Mouse (Mus musculus) hindbrain, postnatal 0 days (tissue): ENCODE results near the gene Fanci. TPM values are rescaled to one million over a fixed set of nuclear protein-coding genes. Genes with fewer than 3 reads are reported as not detected.

ENCODE experiments used
- ATAC-seq: fragments of 200-750 bp; cut with Nextera tagmentation; 2 replicates; pipeline ENCODE4 v1.8.0; 2017; ENCODE audit warnings: mild to moderate bottlenecking, moderate TSS enrichment, moderate library complexity
- DNase-seq: peaks from one replicate; pipeline ENCODE4 v3.0.0-alpha.2; 2015; ENCODE audit warnings: low spot score
- H3K27ac ChIP-seq: fragments of 300-500 bp; sonication (generic); 2 replicates; pipeline ENCODE4 v1.5.1; 2014; ENCODE audit warnings: mild to moderate bottlenecking
- H3K27me3 ChIP-seq: fragments of 300-500 bp; sonication (generic); 2 replicates; pipeline ENCODE4 v1.6.1; 2014; ENCODE audit warnings: low read length, mixed read lengths; ENCODE audit not compliant: insufficient read depth
- H3K36me3 ChIP-seq: fragments of 300-500 bp; sonication (generic); 2 replicates; pipeline ENCODE4 v1.6.1; 2014; ENCODE audit warnings: low read length, mixed read lengths; ENCODE audit not compliant: insufficient read depth
- H3K4me1 ChIP-seq: fragments of 300-500 bp; sonication (generic); 2 replicates; pipeline ENCODE4 v1.6.1; 2014; ENCODE audit warnings: antibody characterized with exemption, low read length, mixed read lengths; ENCODE audit not compliant: insufficient read depth
- H3K4me2 ChIP-seq: fragments of 300-500 bp; sonication (generic); 2 replicates; pipeline ENCODE4 v1.6.1; 2014; ENCODE audit warnings: low read depth, mild to moderate bottlenecking, low read length, moderate library complexity, mixed read lengths
- H3K4me3 ChIP-seq: fragments of 300-500 bp; sonication (generic); 2 replicates; pipeline ENCODE4 v1.5.1; 2014; ENCODE audit warnings: low read length
- H3K9ac ChIP-seq: fragments of 300-500 bp; sonication (generic); replicated peaks from 2 replicates; pipeline ENCODE4 v1.6.1; 2014; ENCODE audit warnings: mild to moderate bottlenecking, low read length, moderate library complexity, mixed read lengths
- H3K9me3 ChIP-seq: fragments of 300-500 bp; sonication (generic); 2 replicates; pipeline ENCODE4 v1.6.1; 2016; ENCODE audit warnings: low read length, mixed read lengths
- CTCF ChIP-seq: IDR thresholded peaks from 2 replicates; pipeline ENCODE4 v1.5.1; 2016; ENCODE audit warnings: antibody characterized with exemption, control low read depth, low read depth
- WGBS: fragments of 180-500 bp; shearing (Covaris S2); extraction: QIAGEN DNeasy Blood & Tissue Kit; methylation state at CpG from one replicate; pipeline ENCODE4 v1.1.7; 2014; 5-methylcytosine and 5-hydroxymethylcytosine counted together
- polyA plus RNA-seq: library from polyadenylated mRNA; unstranded; fragments of >200 nt; fragmentation: Nextera tagmentation; extraction: Ambion mirVana; gene quantifications from 2 replicates; pipeline ENCODE4 v1.2.1, GENCODE M21; 2015
- total RNA-seq: library from RNA; depleted of rRNA; stranded (reverse); fragments of >200 nt; gene quantifications from 2 replicates; pipeline ENCODE4 v1.2.3, GENCODE M21; 2014

The Fanci gene
- total and polyA plus RNA-seq, 2 experiments from 2014 or later, result 2.4 to 2.9 TPM

DNA sequence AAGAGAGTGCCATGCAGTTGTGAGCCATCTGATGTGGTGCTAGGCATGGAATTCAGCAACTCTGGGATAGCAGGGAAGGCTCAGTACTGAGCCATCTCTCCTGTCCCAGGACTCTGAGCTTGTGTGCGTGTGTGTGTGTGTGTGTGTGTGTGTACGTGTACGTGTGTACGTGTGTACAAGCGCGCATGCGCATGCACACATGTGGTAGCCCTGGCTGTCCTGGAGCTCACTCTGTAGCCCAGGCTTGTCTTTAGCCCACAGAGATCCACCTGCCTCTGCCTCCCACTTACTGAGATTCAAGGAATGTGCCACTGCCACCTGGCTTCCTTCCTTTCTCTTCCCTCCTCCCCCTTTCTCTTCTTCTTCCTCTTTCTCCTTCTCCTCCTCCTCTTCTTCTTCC, 2.2 kb downstream of the Fanci start:
- 96% methylated on average over 7 of the region's 7 CpGs for WGBS

GRCm38 (mm10) chr7:79394666-79395065, 2.9 kb downstream of the Fanci start:
- Histone ChIP-seq H3K4me1 (0 out of 2 replicates have a peak, but pooled peaks cover 7% of the 10 kb centered on the region), H3K9ac (no peak overlapping the region), H3K9me3 (no peaks in the 10 kb centered on the region), H3K36me3 (no peaks in the 10 kb centered on the region), H3K27me3 (no peaks in the 10 kb centered on the region), H3K4me2 (no peak overlapping the region), H3K4me3 (no peak overlapping the region), H3K27ac (no peak overlapping the region)
- no peak for DNase-seq
- no peak for TF ChIP-seq CTCF
- no peak for ATAC-seq
- WGBS, result 67% methylated on average over 7 of the region's 7 CpGs

More for the DNA sequence above, 2.2 kb downstream of the Fanci start:
- Histone ChIP-seq H3K4me3 (no peak overlapping the region), H3K27ac (no peak overlapping the region), H3K4me2 (no peak overlapping the region), H3K4me1 (0 out of 2 replicates have a peak, but pooled peaks cover 7% of the 10 kb centered on the region), H3K9me3 (no peaks in the 10 kb centered on the region), H3K36me3 (no peaks in the 10 kb centered on the region), H3K27me3 (no peaks in the 10 kb centered on the region), H3K9ac (no peak overlapping the region)
- no peak for ATAC-seq
- TF ChIP-seq CTCF, result no peak
- no peak for DNase-seq

DNA sequence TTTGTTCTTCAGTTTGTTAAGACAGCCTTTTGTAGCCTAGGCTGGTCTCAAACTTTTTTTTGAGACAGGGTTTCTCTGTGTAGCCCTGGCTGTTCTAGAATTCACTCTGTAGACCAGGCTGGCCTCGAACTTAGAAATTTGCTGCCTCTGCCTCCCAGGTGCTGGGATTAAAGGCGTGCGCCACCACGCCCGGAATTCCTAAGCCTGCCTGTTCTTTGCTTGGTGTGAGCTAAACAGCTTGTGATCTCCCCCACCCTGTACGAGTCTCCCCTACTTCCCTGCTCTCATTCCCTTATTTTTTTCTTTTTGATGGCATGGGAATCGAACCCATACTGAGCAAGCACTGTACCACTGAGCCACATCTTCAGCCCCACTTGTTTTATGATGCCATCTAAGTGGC, 3.5 kb downstream of the Fanci start:
- ATAC-seq, result no peak
- no peak for DNase-seq
- no peaks in the 10 kb centered on the region for H3K36me3 ChIP-seq
- no peak overlapping the region for H3K9ac ChIP-seq
- no peak overlapping the region for H3K4me3 ChIP-seq
- no peak overlapping the region for H3K4me2 ChIP-seq
- no peak for TF ChIP-seq CTCF
- H3K27ac ChIP-seq, result no peak overlapping the region
- H3K9me3 ChIP-seq, result no peaks in the 10 kb centered on the region
- H3K27me3 ChIP-seq, result no peaks in the 10 kb centered on the region
- 0 out of 2 replicates have a peak, but pooled peaks cover 7% of the 10 kb centered on the region for H3K4me1 ChIP-seq
- 88% methylated on average over 7 of the region's 7 CpGs for WGBS

DNA sequence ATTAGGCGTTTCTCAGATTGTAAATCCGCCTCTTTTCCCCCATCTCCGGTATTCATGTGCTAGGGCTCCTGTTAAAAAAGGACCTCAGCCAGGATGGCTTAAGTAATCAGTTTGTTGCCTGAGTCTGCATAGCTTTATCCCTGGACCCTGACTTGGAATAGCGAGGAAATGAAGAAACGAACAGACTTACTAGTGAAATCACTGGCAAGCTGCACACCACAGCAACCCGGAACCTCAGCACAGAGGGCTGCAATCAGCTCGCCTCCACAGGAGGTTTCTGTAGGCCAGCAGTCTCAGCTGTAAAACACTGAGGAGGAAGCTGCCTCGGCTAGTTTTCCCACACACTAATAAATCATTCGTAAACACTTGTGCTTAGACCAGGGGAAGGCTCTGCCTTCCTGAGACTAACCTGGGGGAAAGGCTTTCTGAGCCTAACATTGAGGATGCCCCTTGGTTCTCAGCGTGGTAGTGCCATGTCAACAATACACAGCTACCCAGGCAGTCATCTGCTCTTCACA, 5.8 kb downstream of the Fanci start:
- Histone ChIP-seq H3K9ac (no peak overlapping the region), H3K9me3 (no peaks in the 10 kb centered on the region), H3K4me2 (no peak overlapping the region), H3K4me3 (no peak overlapping the region), H3K36me3 (no peaks in the 10 kb centered on the region), H3K27ac (no peak overlapping the region), H3K4me1 (0 out of 2 replicates have a peak, but pooled peaks cover 2% of the 10 kb centered on the region), H3K27me3 (no peaks in the 10 kb centered on the region)
- no peak for ATAC-seq
- 85% methylated on average over 10 of the region's 10 CpGs for WGBS
- TF ChIP-seq CTCF, result no peak
- no peak for DNase-seq

- TF ChIP-seq CTCF, result no peak
- 92% methylated on average over 8 of the region's 8 CpGs for WGBS
- H3K9ac ChIP-seq, result no peak overlapping the region
- DNase-seq (no peak), ATAC-seq (no peak)
- H3K4me3 ChIP-seq, result no peak overlapping the region
- H3K4me1 ChIP-seq, result no peaks in the 10 kb centered on the region
- H3K27me3 ChIP-seq, result no peaks in the 10 kb centered on the region
- H3K4me2 ChIP-seq, result no peak overlapping the region
- H3K27ac ChIP-seq, result no peak overlapping the region
- no peaks in the 10 kb centered on the region for H3K9me3 ChIP-seq
- no peaks in the 10 kb centered on the region for H3K36me3 ChIP-seq
Measured at GRCm38 (mm10) chr7:79398426-79398825, 6.7 kb downstream of the Fanci start.

DNA sequence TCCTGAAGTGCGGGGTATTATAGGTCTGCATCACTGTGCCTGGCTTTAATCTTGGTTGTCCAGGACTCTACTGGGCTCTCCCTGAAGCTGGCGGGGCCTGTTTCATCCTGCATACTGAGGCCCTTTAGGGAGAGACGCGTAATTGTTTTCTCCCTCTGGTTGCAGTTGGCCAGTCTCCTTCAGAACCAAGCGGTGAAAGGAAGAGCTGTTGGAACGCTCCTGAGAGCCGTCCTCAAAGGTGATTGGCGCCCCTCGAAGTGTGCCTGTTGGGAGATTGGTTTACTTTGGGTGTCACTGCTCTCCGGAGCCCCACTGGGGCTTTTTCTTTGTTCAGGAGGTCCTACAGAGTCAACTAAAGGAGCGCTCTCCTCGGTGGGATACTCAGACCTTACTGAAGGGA, 7.2 kb downstream of the Fanci start:
- WGBS, result 70% methylated on average over 12 of the region's 12 CpGs

DNA sequence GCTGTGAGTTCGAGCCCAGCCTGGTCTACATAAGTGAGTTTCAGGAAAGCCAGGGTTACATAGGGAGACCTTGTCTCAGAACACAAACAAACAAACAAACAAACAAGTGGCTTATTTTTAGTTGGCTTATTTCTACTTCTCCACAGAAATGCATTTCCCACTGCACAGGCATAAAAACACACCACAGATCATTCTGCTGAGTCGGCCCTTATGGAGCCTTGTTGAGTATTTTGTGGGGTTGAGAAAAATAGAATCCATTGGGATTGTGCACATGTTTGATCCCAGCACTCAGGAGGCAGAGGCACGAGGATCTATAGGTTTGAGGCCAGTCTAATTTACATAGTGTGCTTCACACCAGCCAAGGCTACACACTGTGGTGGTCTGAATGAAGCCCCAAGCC, 8.6 kb downstream of the Fanci start:
- Histone ChIP-seq H3K4me2 (no peak overlapping the region), H3K27me3 (no peaks in the 10 kb centered on the region), H3K4me3 (no peak overlapping the region), H3K4me1 (no peaks in the 10 kb centered on the region), H3K27ac (no peak overlapping the region), H3K36me3 (no peaks in the 10 kb centered on the region), H3K9ac (no peak overlapping the region), H3K9me3 (no peaks in the 10 kb centered on the region)
- DNase-seq (no peak), ATAC-seq (no peak)
- TF ChIP-seq CTCF, result no peak
- WGBS, result 85% methylated on average over 3 of the region's 3 CpGs

More for the DNA sequence above, 7.2 kb downstream of the Fanci start:
- Histone ChIP-seq H3K4me1 (no peaks in the 10 kb centered on the region), H3K9me3 (no peaks in the 10 kb centered on the region), H3K36me3 (no peaks in the 10 kb centered on the region), H3K4me2 (no peak overlapping the region), H3K4me3 (no peak overlapping the region), H3K27me3 (no peaks in the 10 kb centered on the region), H3K27ac (no peak overlapping the region), H3K9ac (no peak overlapping the region)
- DNase-seq (no peak), ATAC-seq (no peak)
- TF ChIP-seq CTCF, result no peak
